Mouse (Mus musculus) hindbrain, postnatal 0 days (tissue): ENCODE data around the gene Pam16. TPM values are rescaled to one million over a fixed set of nuclear protein-coding genes. Genes with fewer than 3 reads are reported as not detected.

Experiments used
- ATAC-seq: fragments of 200-750 bp; cut with Nextera tagmentation; 2 replicates; pipeline ENCODE4 v1.8.0; 2017; ENCODE audit warnings: mild to moderate bottlenecking, moderate TSS enrichment, moderate library complexity
- DNase-seq: peaks from one replicate; pipeline ENCODE4 v3.0.0-alpha.2; 2015; ENCODE audit warnings: low spot score
- H3K27ac ChIP-seq: fragments of 300-500 bp; sonication (generic); 2 replicates; pipeline ENCODE4 v1.5.1; 2014; ENCODE audit warnings: mild to moderate bottlenecking
- H3K27me3 ChIP-seq: fragments of 300-500 bp; sonication (generic); 2 replicates; pipeline ENCODE4 v1.6.1; 2014; ENCODE audit warnings: low read length, mixed read lengths; ENCODE audit not compliant: insufficient read depth
- H3K36me3 ChIP-seq: fragments of 300-500 bp; sonication (generic); 2 replicates; pipeline ENCODE4 v1.6.1; 2014; ENCODE audit warnings: low read length, mixed read lengths; ENCODE audit not compliant: insufficient read depth
- H3K4me1 ChIP-seq: fragments of 300-500 bp; sonication (generic); 2 replicates; pipeline ENCODE4 v1.6.1; 2014; ENCODE audit warnings: antibody characterized with exemption, low read length, mixed read lengths; ENCODE audit not compliant: insufficient read depth
- H3K4me2 ChIP-seq: fragments of 300-500 bp; sonication (generic); 2 replicates; pipeline ENCODE4 v1.6.1; 2014; ENCODE audit warnings: low read depth, mild to moderate bottlenecking, low read length, moderate library complexity, mixed read lengths
- H3K4me3 ChIP-seq: fragments of 300-500 bp; sonication (generic); 2 replicates; pipeline ENCODE4 v1.5.1; 2014; ENCODE audit warnings: low read length
- H3K9ac ChIP-seq: fragments of 300-500 bp; sonication (generic); replicated peaks from 2 replicates; pipeline ENCODE4 v1.6.1; 2014; ENCODE audit warnings: mild to moderate bottlenecking, low read length, moderate library complexity, mixed read lengths
- H3K9me3 ChIP-seq: fragments of 300-500 bp; sonication (generic); 2 replicates; pipeline ENCODE4 v1.6.1; 2016; ENCODE audit warnings: low read length, mixed read lengths
- CTCF ChIP-seq: IDR thresholded peaks from 2 replicates; pipeline ENCODE4 v1.5.1; 2016; ENCODE audit warnings: antibody characterized with exemption, control low read depth, low read depth
- WGBS: fragments of 180-500 bp; shearing (Covaris S2); extraction: QIAGEN DNeasy Blood & Tissue Kit; methylation state at CpG from one replicate; pipeline ENCODE4 v1.1.7; 2014; 5-methylcytosine and 5-hydroxymethylcytosine counted together
- polyA plus RNA-seq: library from polyadenylated mRNA; unstranded; fragments of >200 nt; fragmentation: Nextera tagmentation; extraction: Ambion mirVana; gene quantifications from 2 replicates; pipeline ENCODE4 v1.2.1, GENCODE M21; 2015
- total RNA-seq: library from RNA; depleted of rRNA; stranded (reverse); fragments of >200 nt; gene quantifications from 2 replicates; pipeline ENCODE4 v1.2.3, GENCODE M21; 2014; rRNA removed

Gene Pam16
- 25.4 and 88.3 TPM in 2 replicates for total RNA-seq
- 135 and 140 TPM in 2 replicates for polyA plus RNA-seq

- H3K9me3 ChIP-seq = no peaks in the 10 kb centered on the region
- peak; percentile 97 for DNase-seq
- no peaks in the 10 kb centered on the region for H3K27me3 ChIP-seq
- peak; percentile 93 for ATAC-seq
- H3K4me2 ChIP-seq = peak within 1 kb of the TSS; percentile 83
- peaks cover 14% of the 10 kb centered on the region for H3K4me1 ChIP-seq
- 0 out of 2 replicates have a peak, but pooled peaks have one; percentile 1 for TF ChIP-seq CTCF
- H3K4me3 ChIP-seq = peak within 1 kb of the TSS; percentile 73
- H3K27ac ChIP-seq = peak within 1 kb of the TSS; percentile 93
- H3K9ac ChIP-seq = peak within 1 kb of the TSS; percentile 84
- peaks cover 27% of the 10 kb centered on the region for H3K36me3 ChIP-seq
- under 1% methylated on average over 56 of the region's 56 CpGs for WGBS
Observed at GRCm38 (mm10) chr16:4624481-4625110, at the start of gene Pam16. Pam16 (minus strand) TSS chr16:4624988.

- peaks cover 4% of the 10 kb centered on the region for H3K4me1 ChIP-seq
- no peak for ATAC-seq
- no peak overlapping the region for H3K4me3 ChIP-seq
- peaks cover 19% of the 10 kb centered on the region for H3K36me3 ChIP-seq
- no peaks in the 10 kb centered on the region for H3K9me3 ChIP-seq
- no peaks in the 10 kb centered on the region for H3K27me3 ChIP-seq
- WGBS = 81% methylated on average over 4 of the region's 4 CpGs
- H3K27ac ChIP-seq = no peak overlapping the region
- TF ChIP-seq CTCF = no peak
- no peak for DNase-seq
- H3K9ac ChIP-seq = no peak overlapping the region
- no peak overlapping the region for H3K4me2 ChIP-seq
Observed at GRCm38 (mm10) chr16:4674091-4674490, 49.3 kb upstream of the Pam16 start.

- H3K9me3 ChIP-seq = no peaks in the 10 kb centered on the region
- ATAC-seq (no peak), DNase-seq (no peak)
- H3K36me3 ChIP-seq = peaks cover 23% of the 10 kb centered on the region
- H3K27ac ChIP-seq = no peak overlapping the region
- 77% methylated on average over 5 of the region's 5 CpGs for WGBS
- H3K4me1 ChIP-seq = no peaks in the 10 kb centered on the region
- no peak for TF ChIP-seq CTCF
- H3K4me2 ChIP-seq = no peak overlapping the region
- H3K27me3 ChIP-seq = no peaks in the 10 kb centered on the region
- no peak overlapping the region for H3K9ac ChIP-seq
- H3K4me3 ChIP-seq = no peak overlapping the region
Observed at GRCm38 (mm10) chr16:4670317-4670716, 45.5 kb upstream of the Pam16 start.

GRCm38 (mm10) chr16:4667190-4667808 is 42.5 kb upstream of the Pam16 start:
- H3K4me2 ChIP-seq = no peak overlapping the region
- no peak overlapping the region for H3K27ac ChIP-seq
- H3K9ac ChIP-seq = no peak overlapping the region
- H3K4me1 ChIP-seq = no peaks in the 10 kb centered on the region
- ATAC-seq (peak; percentile 93), DNase-seq (peak; percentile 96)
- H3K4me3 ChIP-seq = no peak overlapping the region
- TF ChIP-seq CTCF = peak; percentile 96
- H3K9me3 ChIP-seq = no peaks in the 10 kb centered on the region
- H3K36me3 ChIP-seq = peaks cover 15% of the 10 kb centered on the region; the same call in 1 of the 2 replicates
- no peaks in the 10 kb centered on the region for H3K27me3 ChIP-seq
- 26% methylated on average over 3 of the region's 3 CpGs for WGBS

- ATAC-seq (no peak), DNase-seq (no peak)
- Histone ChIP-seq H3K36me3 (peaks cover 15% of the 10 kb centered on the region; the same call in 1 of the 2 replicates), H3K9ac (no peak overlapping the region), H3K4me2 (no peak overlapping the region), H3K4me3 (no peak overlapping the region), H3K4me1 (no peaks in the 10 kb centered on the region), H3K27ac (no peak overlapping the region), H3K27me3 (no peaks in the 10 kb centered on the region), H3K9me3 (no peaks in the 10 kb centered on the region)
- TF ChIP-seq CTCF = no peak
- WGBS = 98% methylated on average over 2 of the region's 2 CpGs
Observed at GRCm38 (mm10) chr16:4665726-4666125, 40.9 kb upstream of the Pam16 start.

- TF ChIP-seq CTCF = no peak
Observed at GRCm38 (mm10) chr16:4663806-4664205, 39.0 kb upstream of the Pam16 start.

More at GRCm38 (mm10) chr16:4663806-4664205, 39.0 kb upstream of the Pam16 start:
- no peak for ATAC-seq
- no peaks in the 10 kb centered on the region; the same call in 1 of the 2 replicates for H3K4me1 ChIP-seq
- peaks cover 15% of the 10 kb centered on the region; the same call in 1 of the 2 replicates for H3K36me3 ChIP-seq
- H3K27ac ChIP-seq = no peak overlapping the region
- no peak overlapping the region for H3K4me2 ChIP-seq
- 83% methylated on average over 2 of the region's 2 CpGs for WGBS
- H3K9ac ChIP-seq = no peak overlapping the region
- H3K4me3 ChIP-seq = no peak overlapping the region
- H3K9me3 ChIP-seq = no peaks in the 10 kb centered on the region
- no peak for DNase-seq
- H3K27me3 ChIP-seq = no peaks in the 10 kb centered on the region
